Mouse (Mus musculus): Measurements from ENCODE around the gene Prrc2a.

Prrc2a gene

GRCm38 (mm10) chr17:35190096-35190495, 25.4 kb upstream of the Prrc2a start:
- DNase-seq (ENCODE audit: low spot score), result no peak

DNA sequence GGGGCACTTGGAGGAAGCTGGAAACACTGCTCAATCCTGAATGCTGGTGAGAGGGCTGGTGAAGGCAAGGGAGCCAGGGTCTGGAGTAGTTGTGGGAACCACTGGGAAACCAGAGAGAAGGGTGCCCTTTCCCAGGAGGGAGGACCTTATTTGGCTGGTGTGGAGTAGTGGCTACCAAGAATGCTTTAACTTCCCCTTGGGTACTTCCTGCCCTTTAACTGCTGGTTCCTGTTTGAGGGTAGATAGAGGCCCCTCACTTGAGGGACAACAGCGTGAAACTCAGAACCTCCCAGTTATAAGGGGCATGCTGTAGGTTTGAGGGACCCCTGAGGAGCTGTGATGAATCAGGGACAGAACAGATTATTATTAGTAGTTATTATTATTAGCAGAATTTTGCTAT, 24.5 kb upstream of the Prrc2a start:
- DNase-seq (ENCODE audit: low spot score), result no peak

- no peak for DNase-seq (ENCODE audit: low spot score)
Observed at GRCm38 (mm10) chr17:35187959-35188610, 23.4 kb upstream of the Prrc2a start, which contains the start of gene Lst1. Gene Lst1, minus strand, starts transcription at chr17:35188439.

DNA sequence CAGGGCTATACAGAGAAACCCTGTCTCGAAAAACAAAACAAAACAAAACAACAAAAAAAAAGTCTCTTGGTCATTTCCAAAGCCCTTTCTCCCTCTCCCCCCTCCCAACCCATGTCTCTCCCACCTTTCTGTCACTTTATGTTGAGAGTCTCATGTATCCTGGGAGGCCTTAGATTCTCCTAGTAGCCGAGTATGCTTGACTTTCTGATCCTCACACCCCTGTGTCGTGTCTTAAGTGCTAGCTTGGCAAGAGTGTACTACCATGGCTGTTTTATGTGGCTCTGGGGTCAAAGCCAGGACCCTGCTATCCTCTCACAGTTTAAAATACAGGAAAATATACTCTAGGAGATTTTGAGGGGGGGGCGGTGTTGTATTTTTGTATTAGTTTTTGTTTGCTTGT, 22.6 kb upstream of the Prrc2a start:
- no peak for DNase-seq (ENCODE audit: low spot score)

GRCm38 (mm10) chr17:35186681-35187080, 22.0 kb upstream of the Prrc2a start:
- DNase-seq (ENCODE audit: low spot score), result no peak

DNA sequence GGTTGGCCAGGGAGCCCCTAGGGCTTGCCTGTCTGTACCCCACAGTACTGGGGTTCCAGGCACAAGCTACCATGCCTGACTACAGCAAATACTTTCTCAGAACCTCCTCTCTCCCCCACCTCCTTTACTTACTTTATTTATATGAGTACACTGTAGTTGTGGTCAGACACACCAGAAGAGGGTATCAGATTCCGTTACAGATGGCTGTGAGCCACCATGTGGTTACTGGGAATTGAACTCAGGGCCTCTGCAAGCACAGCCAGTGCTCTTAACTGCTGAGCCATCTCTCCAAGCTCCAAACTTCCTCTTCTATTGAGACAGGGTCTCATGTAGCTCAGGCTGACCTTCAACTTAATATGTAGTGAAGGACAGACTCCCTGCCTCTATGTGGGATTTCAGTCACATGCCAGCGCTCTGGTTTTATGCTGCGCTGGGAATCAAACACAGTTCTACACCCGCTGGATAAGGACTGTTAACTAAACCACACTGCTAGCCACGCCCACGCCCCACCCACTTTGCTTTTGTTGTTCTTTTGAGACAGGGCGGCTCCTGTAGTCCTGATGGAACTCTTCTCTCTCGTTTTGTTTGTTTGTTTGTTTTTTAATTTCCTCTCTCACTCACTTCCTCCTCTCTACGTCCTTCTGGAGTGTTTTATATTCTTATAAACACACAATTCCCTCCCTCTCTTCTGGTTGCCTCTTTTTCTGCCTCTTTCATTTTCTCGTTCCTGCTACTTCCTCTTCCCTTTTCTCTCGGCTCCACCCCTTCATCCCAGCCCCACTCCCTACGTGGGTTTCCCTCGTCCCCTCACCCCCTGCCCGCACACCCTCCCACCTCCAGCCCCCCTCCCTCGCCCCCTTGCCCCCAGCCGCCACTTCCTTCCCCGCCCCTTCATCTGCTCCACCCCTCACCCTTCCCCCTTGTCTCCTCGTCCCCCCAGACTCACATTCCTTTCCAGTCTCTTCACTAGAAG, 21.2 kb upstream of the Prrc2a start:
- DNase-seq (ENCODE audit: low spot score), result peak; percentile 56

DNA sequence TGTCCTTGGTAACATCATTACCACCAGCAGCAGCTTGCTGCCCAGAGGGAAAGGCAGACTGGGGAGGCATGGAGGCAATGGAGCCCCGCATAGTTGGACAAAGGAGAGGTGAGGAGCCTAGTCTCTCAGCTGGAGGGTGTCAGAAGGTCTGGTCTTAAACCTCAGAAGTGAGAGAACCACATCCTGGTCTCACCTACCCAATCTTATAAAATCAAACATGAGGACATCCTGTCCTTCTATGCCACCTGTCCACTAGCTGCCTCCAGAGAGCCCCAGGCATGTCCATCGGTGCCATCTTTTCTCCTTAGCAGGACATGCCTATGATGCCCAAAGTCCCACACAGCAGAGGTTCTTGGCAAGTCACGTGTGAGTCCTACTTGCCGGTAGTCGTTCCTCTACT, 15.4 kb upstream of the Prrc2a start:
- no peak for DNase-seq (ENCODE audit: low spot score)

GRCm38 (mm10) chr17:35178528-35178927, 13.8 kb upstream of the Prrc2a start:
- DNase-seq (ENCODE audit: low spot score), result peak; percentile 72

DNA sequence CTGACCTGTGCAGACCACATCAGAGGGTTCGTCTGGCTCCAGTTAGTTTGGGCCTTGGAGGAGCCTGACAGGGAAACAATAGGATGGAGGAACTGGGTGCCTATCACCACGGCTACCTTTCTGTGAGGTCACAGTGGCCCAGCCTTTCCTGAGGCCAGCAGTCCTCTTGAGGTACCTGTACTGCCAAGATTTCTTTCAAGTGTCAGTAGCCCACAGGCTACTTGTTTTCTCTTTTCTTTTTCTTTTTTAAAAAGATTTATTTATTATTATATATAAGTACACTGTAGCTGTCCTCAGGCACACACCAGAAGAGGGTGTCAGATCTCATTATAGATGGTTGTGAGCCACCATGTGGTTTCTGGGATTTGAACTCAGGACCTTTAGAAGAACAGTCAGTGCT, 11.3 kb upstream of the Prrc2a start, which contains the start of gene Aif1:
Aif1 (minus strand) TSS at position 101 of the 400 bp plus-strand sequence.
- no peak for DNase-seq (ENCODE audit: low spot score)

DNA sequence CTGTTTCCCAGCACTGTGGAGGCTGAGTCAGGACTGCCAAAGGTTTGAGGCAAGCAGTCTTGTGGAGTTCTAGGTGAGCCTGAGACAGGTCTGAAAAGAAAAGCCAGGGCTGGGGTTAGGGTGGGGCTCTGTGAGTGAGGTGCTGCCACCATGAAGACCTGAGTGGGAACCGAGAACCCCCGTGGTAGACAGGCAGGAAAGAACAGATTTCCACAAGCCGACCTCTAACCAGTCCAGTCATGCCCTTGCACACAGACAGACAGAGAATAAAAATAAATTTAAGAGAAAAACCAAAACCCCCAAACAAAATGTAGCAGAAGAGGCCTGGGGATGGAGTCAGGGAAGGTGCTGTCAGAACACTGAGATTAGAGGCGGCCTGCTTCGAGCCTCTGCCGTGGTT, 10.7 kb upstream of the Prrc2a start:
- no peak for DNase-seq (ENCODE audit: low spot score)

- DNase-seq (ENCODE audit: low spot score), result no peak
Observed at GRCm38 (mm10) chr17:35174201-35174977, 9.7 kb upstream of the Prrc2a start.

DNA sequence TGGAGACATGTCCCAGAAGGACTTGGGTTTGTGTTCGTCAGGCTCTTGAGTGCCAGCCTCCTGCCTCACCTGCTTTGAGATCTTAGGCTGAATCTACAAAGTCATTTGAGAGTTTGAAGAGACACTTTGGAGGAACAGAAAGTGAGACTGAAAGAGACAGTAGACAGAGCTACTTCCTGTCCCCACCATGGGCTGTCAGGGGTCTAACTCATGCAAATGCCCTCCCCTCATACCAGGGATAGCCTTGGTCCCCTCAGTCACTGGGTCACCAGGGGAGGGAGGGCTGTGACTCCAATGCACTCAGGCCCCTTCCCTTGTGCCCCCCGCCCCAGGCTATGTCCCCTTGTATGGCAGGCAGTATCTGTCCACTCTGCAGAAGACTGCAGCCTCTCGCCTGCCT, 8.6 kb upstream of the Prrc2a start:
- DNase-seq (ENCODE audit: low spot score), result no peak

DNA sequence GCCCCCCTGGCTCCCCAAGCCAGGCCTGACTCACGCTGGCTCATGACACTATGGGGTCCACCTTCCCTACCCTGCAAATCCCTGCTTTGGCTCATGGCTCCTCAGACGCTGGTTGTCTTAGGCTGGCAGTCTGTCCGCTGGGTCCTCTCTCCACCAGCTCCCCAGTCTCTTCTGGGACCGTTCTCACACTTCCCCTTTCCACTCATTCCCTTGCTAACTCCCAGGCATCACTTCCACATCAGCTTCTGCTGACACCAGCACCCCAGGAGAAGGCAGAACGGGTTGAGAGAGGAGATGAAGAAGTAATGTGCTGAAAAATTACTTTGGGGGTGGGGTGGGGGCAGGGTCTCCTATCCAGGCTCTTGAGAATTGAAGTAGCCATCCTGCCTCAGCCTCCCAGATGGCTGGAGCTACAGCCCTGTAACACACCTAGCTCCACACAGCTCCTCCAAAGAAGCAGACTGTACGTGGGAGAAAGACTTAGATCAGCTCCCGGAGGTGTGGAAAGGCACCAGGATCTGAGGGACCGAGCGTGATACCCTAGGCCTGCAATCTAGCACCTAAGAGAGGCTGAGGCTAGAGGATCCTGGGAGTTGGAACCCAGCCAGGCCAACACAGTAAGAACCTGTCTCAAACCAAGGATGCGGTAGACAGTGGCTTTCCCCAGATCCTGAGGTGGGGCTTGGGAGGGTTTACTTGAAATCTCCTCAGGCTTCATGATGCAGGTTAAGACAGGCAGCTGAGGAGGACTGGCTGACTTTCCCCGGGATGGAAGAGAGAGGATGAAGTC, 7.9 kb upstream of the Prrc2a start:
- DNase-seq (ENCODE audit: low spot score), result no peak

GRCm38 (mm10) chr17:35168541-35169207, 4.0 kb upstream of the Prrc2a start:
- no peak for DNase-seq (ENCODE audit: low spot score)

GRCm38 (mm10) chr17:35167794-35168193, 3.1 kb upstream of the Prrc2a start:
- no peak for DNase-seq (ENCODE audit: low spot score)

DNA sequence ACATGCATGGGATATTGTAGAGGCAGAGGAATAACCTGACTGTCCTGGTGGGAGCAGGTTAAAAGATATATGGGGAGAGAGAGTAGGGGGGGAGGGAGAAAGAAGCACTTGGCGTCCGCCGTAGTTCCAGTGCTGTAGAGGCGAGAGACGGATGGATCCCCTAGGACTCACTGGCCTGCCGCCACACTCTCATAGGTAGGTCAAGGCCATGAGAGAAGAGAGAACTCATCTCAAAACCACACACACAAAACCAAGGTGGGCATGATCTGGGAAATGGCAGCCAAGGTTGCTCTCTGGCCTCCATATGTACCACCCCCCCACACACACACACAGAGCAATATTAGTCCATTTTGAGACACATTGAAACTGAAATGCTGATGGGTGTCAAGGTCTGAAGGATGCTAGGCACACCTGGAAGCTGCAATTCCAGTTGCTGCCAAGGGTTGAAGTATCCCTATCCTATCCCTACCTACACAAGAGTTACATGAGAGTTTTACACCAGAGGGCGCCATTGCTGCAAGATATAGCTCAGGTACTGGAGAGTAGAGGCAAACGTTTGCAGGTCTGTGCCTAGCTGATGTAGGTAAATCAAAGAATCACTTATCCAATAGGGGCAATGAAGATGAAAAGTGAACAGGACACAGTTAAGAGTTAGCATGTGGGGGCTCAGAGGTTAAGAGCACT, 1.8 kb upstream of the Prrc2a start:
- peak; percentile 85 for DNase-seq (ENCODE audit: low spot score)

- DNase-seq (ENCODE audit: low spot score), result no peak
Observed at GRCm38 (mm10) chr17:35165451-35166155, 906 bp upstream of the Prrc2a start.

GRCm38 (mm10) chr17:35164218-35164567, 504 bp downstream of the Prrc2a start:
- no peak for DNase-seq (ENCODE audit: low spot score)

DNA sequence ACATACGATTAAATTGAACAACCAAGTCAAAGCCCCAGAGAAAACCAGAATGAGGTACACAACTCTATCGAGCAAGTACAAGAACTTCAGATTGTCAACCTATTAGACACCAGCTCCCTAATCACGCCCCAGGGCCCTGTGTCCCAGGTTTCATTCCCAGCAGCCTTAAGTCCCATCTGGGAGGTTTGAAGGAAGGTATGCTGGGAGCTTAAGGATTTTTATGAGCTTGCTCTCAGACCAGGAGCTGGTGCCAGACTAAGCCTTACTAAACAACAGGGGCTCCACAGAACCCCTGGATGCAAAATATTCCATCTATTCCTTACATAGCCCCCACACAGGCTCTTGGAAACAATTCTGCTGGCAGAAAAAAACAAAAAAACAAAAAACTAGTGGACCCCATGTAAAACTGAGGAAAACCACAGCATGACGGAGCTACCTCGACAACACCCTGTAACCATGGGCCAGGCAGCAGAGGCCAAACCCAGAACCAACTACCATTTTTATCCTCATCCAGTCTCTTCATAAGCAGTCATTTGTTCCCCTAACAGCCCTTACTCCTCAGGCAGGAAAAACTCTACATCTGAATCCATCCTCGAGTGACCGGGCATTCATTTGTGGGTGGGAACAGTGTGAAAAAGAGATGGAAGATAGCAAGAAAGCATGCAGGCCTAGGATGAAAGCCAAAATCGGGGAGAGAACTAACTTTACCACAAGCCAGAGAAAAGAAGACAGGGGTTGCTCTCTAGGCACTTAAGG, 1.2 kb downstream of the Prrc2a start:
- DNase-seq (ENCODE audit: low spot score), result no peak

All from layer of hippocampus, adult 11-12 months (tissue).